Comparison of ENCODE assay signal across 9 mouse cellular contexts in the genomic region with DNA sequence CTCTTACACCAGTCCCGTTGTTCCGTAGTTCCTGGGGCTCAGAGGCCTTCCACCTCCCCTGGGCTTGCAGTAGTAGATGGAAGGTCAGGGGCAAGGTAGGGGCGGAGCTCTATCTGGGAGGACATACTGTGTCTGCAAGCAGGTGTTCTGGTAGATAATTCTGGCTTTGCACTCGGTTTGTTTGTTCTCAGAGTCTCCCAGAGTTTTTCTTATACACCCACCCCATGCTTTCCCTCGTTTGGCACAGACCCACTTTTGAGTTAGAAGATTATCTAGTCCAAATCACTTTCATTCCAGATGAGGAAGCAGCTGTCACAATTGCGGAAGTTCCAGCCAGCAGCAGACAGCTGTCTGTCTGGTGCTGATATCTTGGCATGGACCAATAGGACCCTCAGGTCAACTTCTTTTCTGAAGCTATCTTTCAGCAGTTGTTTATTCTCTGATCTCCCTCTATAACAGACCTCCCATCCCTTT.
DNase-seq lines count a peak whose midpoint lies in the region; ATAC-seq and TF ChIP-seq lines count a peak whose summit lies in the region.
"Had no signal": no experiment of that assay in that cellular context is flagged by ENCODE, and none has a peak within 500 bp of the region (broad histone marks: within the 10 kb centered on the region; RNA-seq: fewer than 3 reads in every experiment).

No protein-coding gene starts in this region.

- no peaks in the 10 kb centered on the region for H3K4me1 ChIP-seq in lung, embryonic 14.5 days (ENCODE audit: insufficient read depth)
- peaks cover 2% of the 10 kb centered on the region; the same call in 1 of the 2 replicates for H3K4me1 ChIP-seq in lung, adult 2 months (ENCODE audit: control insufficient read depth, insufficient read depth, low read length)
- peaks cover 16% of the 10 kb centered on the region for H3K4me1 ChIP-seq in heart, embryonic 12.5 days (replicated peaks)
- no peaks in the 10 kb centered on the region for H3K4me1 ChIP-seq in midbrain, embryonic 16.5 days (ENCODE audit: control insufficient read depth, insufficient read depth, low read length)

- ATAC-seq in lung, embryonic 14.5 days (ENCODE audit: insufficient read depth), result peak; percentile 72
- ATAC-seq in heart, embryonic 12.5 days (ENCODE audit: insufficient number of reproducible peaks, low FRiP score), result peak; percentile 92
- ATAC-seq in midbrain, embryonic 16.5 days, result no peak

- no peak for TF ChIP-seq POLR2A in lung, adult 2 months (IDR thresholded peaks at IDR 0.05; ENCODE audit: borderline replicate concordance, extremely low read depth, low read depth, low read length)

- no peak overlapping the region for H3K9ac ChIP-seq in lung, embryonic 14.5 days
- H3K9ac ChIP-seq in heart, embryonic 12.5 days, result no peak overlapping the region
- H3K9ac ChIP-seq in midbrain, embryonic 16.5 days (ENCODE audit: low read depth, low read length), result no peak overlapping the region

- H3K4me2 ChIP-seq in lung, embryonic 14.5 days, result peak overlapping the region; percentile 46
- no peak overlapping the region for H3K4me2 ChIP-seq in heart, embryonic 12.5 days
- H3K4me2 ChIP-seq in midbrain, embryonic 16.5 days (ENCODE audit: low read length), result no peak overlapping the region

- no peaks in the 10 kb centered on the region for H3K9me3 ChIP-seq in lung, embryonic 14.5 days (ENCODE audit: low read depth, low read length)
- no peaks in the 10 kb centered on the region for H3K9me3 ChIP-seq in heart, embryonic 12.5 days (replicated peaks)
- H3K9me3 ChIP-seq in midbrain, embryonic 16.5 days (replicated peaks; ENCODE audit: control insufficient read depth, low read length, poor library complexity, severe bottlenecking), result no peaks in the 10 kb centered on the region

- 47% methylated on average over 6 of the region's 6 CpGs for WGBS in lung, embryonic 14.5 days
- 27% methylated on average over 6 of the region's 6 CpGs for WGBS in lung, adult 2 months
- WGBS in heart, embryonic 12.5 days, result 56% methylated on average over 6 of the region's 6 CpGs
- 71% methylated on average over 6 of the region's 6 CpGs for WGBS in midbrain, embryonic 16.5 days

- H3K4me3 ChIP-seq in lung, embryonic 14.5 days (ENCODE audit: low read depth, low read length), result no peak overlapping the region
- no peak overlapping the region for H3K4me3 ChIP-seq in lung, adult 2 months (replicated peaks; ENCODE audit: extremely low read depth, low read depth, low read length)
- H3K4me3 ChIP-seq in heart, embryonic 12.5 days, result no peak overlapping the region
- no peak overlapping the region for H3K4me3 ChIP-seq in midbrain, embryonic 16.5 days (ENCODE audit: low read depth, low read length)

- TF ChIP-seq CTCF in lung, embryonic 14.5 days (IDR thresholded peaks at IDR 0.05; ENCODE audit: low read depth), result no peak
- TF ChIP-seq CTCF in lung, adult 2 months (IDR thresholded peaks at IDR 0.05; ENCODE audit: insufficient read depth, low read length), result no peak

- no peaks in the 10 kb centered on the region for H3K27me3 ChIP-seq in lung, embryonic 14.5 days (ENCODE audit: insufficient read depth, low read length)
- no peaks in the 10 kb centered on the region for H3K27me3 ChIP-seq in heart, embryonic 12.5 days (replicated peaks)
- no peaks in the 10 kb centered on the region for H3K27me3 ChIP-seq in midbrain, embryonic 16.5 days (ENCODE audit: control insufficient read depth, insufficient read depth, low read depth, low read length)

- peak; percentile 24 for DNase-seq in lung, embryonic 14.5 days
- no peak for DNase-seq in lung, adult 2 months
- peak; percentile 40 for DNase-seq in lung, postnatal 36 days
- peak; percentile 52 for DNase-seq in thymus, postnatal 4 days
- DNase-seq in kidney, postnatal 14 days, result no peak
- DNase-seq in MN1 (ENCODE audit: low spot score), result no peak

- H3K27ac ChIP-seq in lung, embryonic 14.5 days (ENCODE audit: low read depth), result no peak overlapping the region; the same call in 1 of the 2 replicates
- H3K27ac ChIP-seq in heart, embryonic 12.5 days (ENCODE audit: poor library complexity, severe bottlenecking), result peak overlapping the region; percentile 68
- H3K27ac ChIP-seq in midbrain, embryonic 16.5 days (ENCODE audit: low read length), result no peak overlapping the region
- H3K27ac ChIP-seq: kidney, postnatal 0 days had no signal

- H3K36me3 ChIP-seq in lung, embryonic 14.5 days (ENCODE audit: insufficient read depth), result no peaks in the 10 kb centered on the region
- H3K36me3 ChIP-seq in heart, embryonic 12.5 days, result no peaks in the 10 kb centered on the region
- no peaks in the 10 kb centered on the region for H3K36me3 ChIP-seq in midbrain, embryonic 16.5 days (ENCODE audit: control insufficient read depth, insufficient read depth, low read length)

Comparison
In these comparisons a context has a peak if more than half of its experiments do, and no peak if none do; other contexts are left out.
1. DNase-seq: peak in lung, embryonic 14.5 days (single experiment), lung, postnatal 36 days (single experiment) and thymus, postnatal 4 days (single experiment); none in lung, adult 2 months (single experiment), kidney, postnatal 14 days (single experiment) and MN1 (single experiment).